In the genomic region with DNA sequence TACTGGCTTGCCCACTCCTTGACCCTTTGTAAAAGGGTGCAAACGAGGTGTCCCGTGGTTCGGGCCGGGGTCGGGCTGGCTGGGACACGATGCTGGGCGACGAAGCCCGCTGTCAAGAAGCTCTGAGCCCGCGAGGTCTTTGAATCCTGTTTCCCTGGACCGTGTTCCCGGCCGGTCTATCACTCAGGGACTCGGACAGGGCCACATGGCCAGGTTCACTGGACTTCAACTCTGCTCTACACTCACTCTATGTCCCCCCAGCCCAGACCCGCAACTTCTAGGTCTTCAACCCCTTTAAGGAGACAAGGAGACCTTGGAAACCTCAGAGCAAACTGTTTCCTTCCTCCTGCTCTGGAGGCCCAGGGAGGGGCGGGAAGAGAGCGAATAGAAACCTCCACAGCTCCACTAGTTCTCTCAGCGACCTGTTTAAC, we compare ENCODE assay signal across 8 mouse cellular contexts. TPM values are rescaled to one million over a fixed set of nuclear protein-coding genes. Genes with fewer than 3 reads are reported as not detected.
A peak's percentile ranks its signal among the peaks of the same experiment; 100 is the strongest.
DNase-seq lines count a peak whose midpoint lies in the region; ATAC-seq lines count a peak whose summit lies in the region.
"Had no signal": no experiment of that assay in that cellular context is flagged by ENCODE, and none has a peak within 500 bp of the region (broad histone marks: within the 10 kb centered on the region; RNA-seq: fewer than 3 reads in every experiment).

No protein-coding gene starts in this region.

- peaks cover 25% of the 10 kb centered on the region for H3K4me1 ChIP-seq in megakaryocyte, embryonic 14.5 days
- peaks cover 74% of the 10 kb centered on the region for H3K4me1 ChIP-seq in forebrain, embryonic 13.5 days
- H3K4me1 ChIP-seq in kidney, embryonic 15.5 days = peaks cover 32% of the 10 kb centered on the region
- peaks cover 21% of the 10 kb centered on the region for H3K4me1 ChIP-seq in neural tube, embryonic 15.5 days

- no peaks in the 10 kb centered on the region for H3K36me3 ChIP-seq in megakaryocyte, embryonic 14.5 days (replicated peaks; ENCODE audit: low read length)
- H3K36me3 ChIP-seq in forebrain, embryonic 13.5 days (ENCODE audit: poor library complexity, severe bottlenecking) = peaks cover 4% of the 10 kb centered on the region; the same call in 1 of the 2 replicates
- H3K36me3 ChIP-seq in kidney, embryonic 15.5 days = no peaks in the 10 kb centered on the region
- H3K36me3 ChIP-seq in neural tube, embryonic 15.5 days = no peaks in the 10 kb centered on the region
- H3K36me3 ChIP-seq: neural tube, embryonic 13.5 days had no signal

- WGBS in forebrain, embryonic 13.5 days = under 1% methylated on average over 19 of the region's 19 CpGs
- under 1% methylated on average over 19 of the region's 19 CpGs for WGBS in kidney, embryonic 15.5 days
- WGBS in neural tube, embryonic 15.5 days = 0% methylated on average over 19 of the region's 19 CpGs

- no peak for ATAC-seq in megakaryocyte, adult 5-6 weeks (ENCODE audit: poor library complexity, severe bottlenecking)
- ATAC-seq in forebrain, embryonic 13.5 days = no peak
- no peak for ATAC-seq in kidney, embryonic 15.5 days (replicated peaks; ENCODE audit: low FRiP score)
- no peak for ATAC-seq in neural tube, embryonic 15.5 days (ENCODE audit: low FRiP score)
- no peak for ATAC-seq in cerebellum, adult (ENCODE audit: insufficient number of reproducible peaks, low FRiP score, low TSS enrichment)

- H3K4me2 ChIP-seq in forebrain, embryonic 13.5 days = peak overlapping the region; percentile 78
- H3K4me2 ChIP-seq in kidney, embryonic 15.5 days = peak overlapping the region; percentile 60
- H3K4me2 ChIP-seq in neural tube, embryonic 15.5 days = peak overlapping the region; percentile 51; the same call in 1 of the 2 replicates

- peak overlapping the region; percentile 93 for H3K9ac ChIP-seq in forebrain, embryonic 13.5 days
- H3K9ac ChIP-seq in kidney, embryonic 15.5 days = peak overlapping the region; percentile 79
- H3K9ac ChIP-seq in neural tube, embryonic 15.5 days (replicated peaks) = no peak overlapping the region
- H3K9ac ChIP-seq: neural tube, embryonic 13.5 days had no signal

- no peaks in the 10 kb centered on the region for H3K9me3 ChIP-seq in megakaryocyte, embryonic 14.5 days
- H3K9me3 ChIP-seq in forebrain, embryonic 13.5 days (replicated peaks) = no peaks in the 10 kb centered on the region
- H3K9me3 ChIP-seq in kidney, embryonic 15.5 days (replicated peaks) = no peaks in the 10 kb centered on the region
- H3K9me3 ChIP-seq in neural tube, embryonic 15.5 days (replicated peaks) = no peaks in the 10 kb centered on the region
- H3K9me3 ChIP-seq: neural tube, embryonic 13.5 days had no signal

- peak overlapping the region; percentile 98 for H3K27ac ChIP-seq in forebrain, embryonic 13.5 days
- peak overlapping the region; percentile 97 for H3K27ac ChIP-seq in kidney, embryonic 15.5 days
- H3K27ac ChIP-seq in neural tube, embryonic 15.5 days (replicated peaks) = no peak overlapping the region
- H3K27ac ChIP-seq: neural tube, embryonic 13.5 days had no signal

- peak overlapping the region; percentile 56 for H3K4me3 ChIP-seq in megakaryocyte, embryonic 14.5 days (replicated peaks)
- peak overlapping the region; percentile 65 for H3K4me3 ChIP-seq in forebrain, embryonic 13.5 days
- peak overlapping the region; percentile 61 for H3K4me3 ChIP-seq in kidney, embryonic 15.5 days (replicated peaks)
- peak overlapping the region; percentile 19 for H3K4me3 ChIP-seq in neural tube, embryonic 15.5 days (replicated peaks)

- DNase-seq in adrenal gland, postnatal 10 days = no peak

- peaks cover 96% of the 10 kb centered on the region for H3K27me3 ChIP-seq in megakaryocyte, embryonic 14.5 days (replicated peaks)
- H3K27me3 ChIP-seq in forebrain, embryonic 13.5 days = peaks cover 49% of the 10 kb centered on the region
- peaks cover 94% of the 10 kb centered on the region for H3K27me3 ChIP-seq in kidney, embryonic 15.5 days
- peaks cover 95% of the 10 kb centered on the region for H3K27me3 ChIP-seq in neural tube, embryonic 15.5 days (replicated peaks)

RNA-seq across cellular contexts. Expression of a gene that starts 1.7 kb away (rescaled TPM):
- not detected in 2 replicates for polyA plus RNA-seq in megakaryocyte, embryonic 14.5 days (2012; ENCODE audit: insufficient read depth, low replicate concordance)
- not detected in 2 replicates for total RNA-seq in megakaryocyte, adult 5-6 weeks (2015)
- total RNA-seq in megakaryocyte, adult 5-6 weeks (2017) = not detected in 2 replicates
- 29.8 and 37.3 TPM in 2 replicates for polyA plus RNA-seq in forebrain, embryonic 13.5 days (2015; fragmentation: Nextera tagmentation; extraction: Ambion mirVana)
- 38.8 TPM in 2 replicates for polyA plus RNA-seq in kidney, embryonic 15.5 days (2015; fragmentation: Nextera tagmentation; extraction: Ambion mirVana)
- 0.06 TPM in 1 of 2 replicates, not detected in the other for polyA plus RNA-seq in neural tube, embryonic 15.5 days (2015; fragmentation: Nextera tagmentation; extraction: Ambion mirVana)
- under 1 TPM in 1 of 2 experiments, not detected in 1; 0.27 TPM for total RNA-seq in adrenal gland, postnatal 10 days (2021)
- polyA plus RNA-seq: neural tube, embryonic 13.5 days had no signal

Comparison
In these comparisons a context has a peak if more than half of its experiments do, and no peak if none do; other contexts are left out.
1. RNA of a gene that starts 1.7 kb away (polyA plus RNA-seq): 38.8 TPM in kidney, embryonic 15.5 days and 29.8 to 37.3 TPM in forebrain, embryonic 13.5 days; 0.06 TPM in neural tube, embryonic 15.5 days and not detected in megakaryocyte, embryonic 14.5 days; every median in the first group is over 10 times any median in the second.
2. Peak in every context shown above with its lines, with median percentiles within 50 percentile points of each other: H3K4me3 ChIP-seq and H3K4me2 ChIP-seq.